Comparison of ENCODE assay signal across 11 mouse cellular contexts in genomic region chr7:97735886-97736420, GRCm38 (mm10). TPM values are rescaled to one million over a fixed set of nuclear protein-coding genes. Genes with fewer than 3 reads are reported as not detected.
DNase-seq lines count a peak whose midpoint lies in the region; ATAC-seq and TF ChIP-seq lines count a peak whose summit lies in the region.
"Had no signal": no experiment of that assay in that cellular context is flagged by ENCODE, and none has a peak within 500 bp of the region (broad histone marks: within the 10 kb centered on the region; RNA-seq: fewer than 3 reads in every experiment).

No protein-coding gene starts in this region.

- 67% methylated on average over 4 of the region's 4 CpGs for WGBS in heart, embryonic 16.5 days
- WGBS in stomach, embryonic 15.5 days, result 55% methylated on average over 4 of the region's 4 CpGs
- WGBS in stomach, postnatal 0 days, result 50% methylated on average over 4 of the region's 4 CpGs
- 46% methylated on average over 4 of the region's 4 CpGs for WGBS in liver, embryonic 13.5 days (ENCODE audit: insufficient replicate concordance)
- 53% methylated on average over 4 of the region's 4 CpGs for WGBS in stomach, embryonic 16.5 days

- H3K27me3 ChIP-seq in heart, embryonic 16.5 days (ENCODE audit: control insufficient read depth, insufficient read depth, low read length), result no peaks in the 10 kb centered on the region
- no peaks in the 10 kb centered on the region for H3K27me3 ChIP-seq in stomach, embryonic 15.5 days (replicated peaks)
- no peaks in the 10 kb centered on the region for H3K27me3 ChIP-seq in stomach, postnatal 0 days (ENCODE audit: control insufficient read depth, insufficient read depth, low read length)
- no peaks in the 10 kb centered on the region for H3K27me3 ChIP-seq in liver, embryonic 13.5 days
- H3K27me3 ChIP-seq in stomach, embryonic 16.5 days (ENCODE audit: control insufficient read depth, insufficient read depth, low read length), result no peaks in the 10 kb centered on the region

- H3K9me3 ChIP-seq in heart, embryonic 16.5 days (replicated peaks; ENCODE audit: control insufficient read depth, low read length), result no peaks in the 10 kb centered on the region
- H3K9me3 ChIP-seq in stomach, embryonic 15.5 days, result no peaks in the 10 kb centered on the region
- no peaks in the 10 kb centered on the region for H3K9me3 ChIP-seq in stomach, postnatal 0 days (ENCODE audit: control insufficient read depth, low read length)
- H3K9me3 ChIP-seq in liver, embryonic 13.5 days (replicated peaks), result no peaks in the 10 kb centered on the region
- H3K9me3 ChIP-seq in stomach, embryonic 16.5 days (replicated peaks; ENCODE audit: control insufficient read depth, low read length), result no peaks in the 10 kb centered on the region
- H3K9me3 ChIP-seq: limb, embryonic 12.5 days had no signal

- TF ChIP-seq CTCF in stomach, postnatal 0 days (IDR thresholded peaks at IDR 0.05; ENCODE audit: low read depth), result no peak

- ATAC-seq in heart, embryonic 16.5 days (replicated peaks; ENCODE audit: extremely low read depth, insufficient read depth, low FRiP score), result no peak
- ATAC-seq in stomach, embryonic 15.5 days (ENCODE audit: insufficient read depth, low FRiP score, low read depth), result no peak
- no peak for ATAC-seq in stomach, postnatal 0 days (ENCODE audit: low FRiP score, low TSS enrichment)
- ATAC-seq in liver, embryonic 13.5 days (ENCODE audit: low read depth), result no peak
- ATAC-seq in stomach, embryonic 16.5 days (ENCODE audit: insufficient read depth, low FRiP score), result no peak
- no peak for ATAC-seq in megakaryocyte-erythroid progenitor cell, adult 5-6 weeks (replicated peaks; ENCODE audit: low FRiP score, low TSS enrichment, poor library complexity, severe bottlenecking)
- ATAC-seq: forebrain, embryonic 14.5 days had no signal

- intact Hi-C loops in heart, postnatal 25 days (cut with DNase I), result loop anchor here (5.0 kb wide), 2 partner anchors 36 to 51 kb away; partner anchors contain the start of gene Pak1

- DNase-seq in heart, postnatal 25 days (ENCODE audit: low spot score), result no peak
- DNase-seq in stomach, postnatal 0 days (ENCODE audit: low spot score), result no peak
- no peak for DNase-seq in liver, embryonic 13.5 days
- DNase-seq in adrenal gland, adult 2 months, result no peak
- DNase-seq: embryo, embryonic 11 days had no signal

- no peak overlapping the region for H3K4me2 ChIP-seq in heart, embryonic 16.5 days (ENCODE audit: low read depth, low read length)
- H3K4me2 ChIP-seq in stomach, embryonic 15.5 days, result 0 out of 2 replicates have a peak overlapping the region, but pooled peaks have one; percentile 11
- no peak overlapping the region for H3K4me2 ChIP-seq in stomach, postnatal 0 days (replicated peaks; ENCODE audit: low read depth)
- peak overlapping the region; percentile 38 for H3K4me2 ChIP-seq in liver, embryonic 13.5 days
- no peak overlapping the region for H3K4me2 ChIP-seq in stomach, embryonic 16.5 days (ENCODE audit: low read depth, low read length)

- H3K4me3 ChIP-seq in heart, embryonic 16.5 days (ENCODE audit: low read length), result peak overlapping the region; percentile 34
- H3K4me3 ChIP-seq in stomach, embryonic 15.5 days (replicated peaks), result no peak overlapping the region
- no peak overlapping the region for H3K4me3 ChIP-seq in stomach, postnatal 0 days (ENCODE audit: low read depth, low read length)
- peak overlapping the region; percentile 13 for H3K4me3 ChIP-seq in liver, embryonic 13.5 days (replicated peaks)
- H3K4me3 ChIP-seq in stomach, embryonic 16.5 days (replicated peaks; ENCODE audit: low read length), result peak overlapping the region; percentile 12; the same call in 1 of the 2 replicates
- H3K4me3 ChIP-seq: limb, embryonic 12.5 days had no signal

- no peak for TF ChIP-seq EP300 in stomach, postnatal 0 days (optimal IDR thresholded peaks at IDR 0.05)

- H3K36me3 ChIP-seq in heart, embryonic 16.5 days (ENCODE audit: control insufficient read depth, insufficient read depth), result no peaks in the 10 kb centered on the region
- no peaks in the 10 kb centered on the region for H3K36me3 ChIP-seq in stomach, embryonic 15.5 days
- no peaks in the 10 kb centered on the region for H3K36me3 ChIP-seq in stomach, postnatal 0 days (ENCODE audit: control insufficient read depth, insufficient read depth, low read length)
- H3K36me3 ChIP-seq in liver, embryonic 13.5 days, result no peaks in the 10 kb centered on the region
- no peaks in the 10 kb centered on the region for H3K36me3 ChIP-seq in stomach, embryonic 16.5 days (ENCODE audit: control insufficient read depth, insufficient read depth, low read length)
- H3K36me3 ChIP-seq: limb, embryonic 12.5 days had no signal

- no peak overlapping the region for H3K27ac ChIP-seq in heart, embryonic 16.5 days (ENCODE audit: low read length)
- H3K27ac ChIP-seq in stomach, embryonic 15.5 days, result no peak overlapping the region
- H3K27ac ChIP-seq in stomach, postnatal 0 days (replicated peaks), result no peak overlapping the region
- H3K27ac ChIP-seq in liver, embryonic 13.5 days, result no peak overlapping the region
- H3K27ac ChIP-seq in stomach, embryonic 16.5 days (ENCODE audit: low read length), result no peak overlapping the region
- H3K27ac ChIP-seq: limb, embryonic 12.5 days had no signal

- H3K9ac ChIP-seq in heart, embryonic 16.5 days (ENCODE audit: low read length), result 0 out of 2 replicates have a peak overlapping the region, but pooled peaks have one; percentile 26
- H3K9ac ChIP-seq in stomach, embryonic 15.5 days, result no peak overlapping the region
- H3K9ac ChIP-seq in stomach, postnatal 0 days (ENCODE audit: low read length), result no peak overlapping the region
- H3K9ac ChIP-seq in liver, embryonic 13.5 days, result peak overlapping the region; percentile 4
- H3K9ac ChIP-seq in stomach, embryonic 16.5 days (ENCODE audit: low read length), result no peak overlapping the region
- H3K9ac ChIP-seq: limb, embryonic 12.5 days had no signal

- H3K4me1 ChIP-seq in heart, embryonic 16.5 days (ENCODE audit: control insufficient read depth, insufficient read depth, low read length), result peaks cover 6% of the 10 kb centered on the region; the same call in 1 of the 2 replicates
- no peaks in the 10 kb centered on the region for H3K4me1 ChIP-seq in stomach, embryonic 15.5 days
- no peaks in the 10 kb centered on the region for H3K4me1 ChIP-seq in stomach, postnatal 0 days (replicated peaks; ENCODE audit: control insufficient read depth, insufficient read depth)
- H3K4me1 ChIP-seq in liver, embryonic 13.5 days (replicated peaks), result peaks cover 90% of the 10 kb centered on the region
- peaks cover 13% of the 10 kb centered on the region for H3K4me1 ChIP-seq in stomach, embryonic 16.5 days (ENCODE audit: control insufficient read depth, insufficient read depth, low read length)

RNA-seq across cellular contexts. Expression of gene Aqp11, which starts 2.1 kb away (rescaled TPM):
- 11.4 and 22.6 TPM in 2 replicates for polyA plus RNA-seq in heart, embryonic 16.5 days (2015; fragmentation: Nextera tagmentation; extraction: Ambion mirVana)
- 1 to 10 TPM; 1.6 to 1.9 TPM for total RNA-seq in heart, postnatal 25 days (2021)
- 19.0 and 21.2 TPM in 2 replicates for polyA plus RNA-seq in stomach, embryonic 15.5 days (2015; fragmentation: Nextera tagmentation; extraction: Ambion mirVana)
- polyA plus RNA-seq in stomach, postnatal 0 days (2015; fragmentation: Nextera tagmentation; extraction: Ambion mirVana), result 22.0 and 22.2 TPM in 2 replicates
- polyA plus RNA-seq in liver, embryonic 13.5 days (2015; fragmentation: Nextera tagmentation; extraction: Ambion mirVana), result 15.6 and 15.9 TPM in 2 replicates
- 17.5 and 20.7 TPM in 2 replicates for polyA plus RNA-seq in stomach, embryonic 16.5 days (2015; fragmentation: Nextera tagmentation; extraction: Ambion mirVana)
- 1 to 10 TPM; 2.8 to 5.3 TPM for total RNA-seq in adrenal gland, adult 2 months (2021)
- polyA plus RNA-seq in adrenal gland, adult 2 months (2012; rRNA removed), result 5.5 and 8.1 TPM in 2 replicates
- total RNA-seq in megakaryocyte-erythroid progenitor cell, adult 5-6 weeks (2014; fragmentation: Nextera tagmentation), result 16.4 and 23.0 TPM in 2 replicates
- 6.9 and 8.5 TPM in 2 replicates for total RNA-seq in megakaryocyte-erythroid progenitor cell, adult 5-6 weeks (2017)

RNA-seq across cellular contexts. Expression of gene Clns1a, which starts 39.5 kb away (rescaled TPM):
- polyA plus RNA-seq in heart, embryonic 16.5 days (2015; fragmentation: Nextera tagmentation; extraction: Ambion mirVana), result 96.0 and 116 TPM in 2 replicates
- 10 to 100 TPM; 29.5 to 31.5 TPM for total RNA-seq in heart, postnatal 25 days (2021)
- 152 and 156 TPM in 2 replicates for polyA plus RNA-seq in stomach, embryonic 15.5 days (2015; fragmentation: Nextera tagmentation; extraction: Ambion mirVana)
- 78.4 and 79.2 TPM in 2 replicates for polyA plus RNA-seq in stomach, postnatal 0 days (2015; fragmentation: Nextera tagmentation; extraction: Ambion mirVana)
- 104 and 110 TPM in 2 replicates for polyA plus RNA-seq in liver, embryonic 13.5 days (2015; fragmentation: Nextera tagmentation; extraction: Ambion mirVana)
- polyA plus RNA-seq in stomach, embryonic 16.5 days (2015; fragmentation: Nextera tagmentation; extraction: Ambion mirVana), result 134 and 143 TPM in 2 replicates
- total RNA-seq in adrenal gland, adult 2 months (2021), result 10 to 100 TPM; 43.5 to 67.2 TPM
- polyA plus RNA-seq in adrenal gland, adult 2 months (2012; rRNA removed), result 36.4 and 45.4 TPM in 2 replicates
- 118 and 121 TPM in 2 replicates for total RNA-seq in megakaryocyte-erythroid progenitor cell, adult 5-6 weeks (2014; fragmentation: Nextera tagmentation)
- total RNA-seq in megakaryocyte-erythroid progenitor cell, adult 5-6 weeks (2017), result 181 and 238 TPM in 2 replicates

RNA-seq across cellular contexts. Expression of gene Pak1, which starts 52.4 kb away (rescaled TPM):
- 3.8 and 4.3 TPM in 2 replicates for polyA plus RNA-seq in heart, embryonic 16.5 days (2015; fragmentation: Nextera tagmentation; extraction: Ambion mirVana)
- 1 to 10 TPM; 1.2 to 1.3 TPM for total RNA-seq in heart, postnatal 25 days (2021)
- 27.2 and 30.3 TPM in 2 replicates for polyA plus RNA-seq in stomach, embryonic 15.5 days (2015; fragmentation: Nextera tagmentation; extraction: Ambion mirVana)
- 18.1 and 19.4 TPM in 2 replicates for polyA plus RNA-seq in stomach, postnatal 0 days (2015; fragmentation: Nextera tagmentation; extraction: Ambion mirVana)
- polyA plus RNA-seq in liver, embryonic 13.5 days (2015; fragmentation: Nextera tagmentation; extraction: Ambion mirVana), result 6.7 and 8.8 TPM in 2 replicates
- polyA plus RNA-seq in stomach, embryonic 16.5 days (2015; fragmentation: Nextera tagmentation; extraction: Ambion mirVana), result 25.8 and 26.0 TPM in 2 replicates
- total RNA-seq in adrenal gland, adult 2 months (2021), result 10 to 100 TPM; 20.5 to 32.2 TPM
- polyA plus RNA-seq in adrenal gland, adult 2 months (2012; rRNA removed), result 19.8 and 21.4 TPM in 2 replicates
- total RNA-seq in megakaryocyte-erythroid progenitor cell, adult 5-6 weeks (2014; fragmentation: Nextera tagmentation), result 6.9 and 8.2 TPM in 2 replicates
- 13.9 and 20.3 TPM in 2 replicates for total RNA-seq in megakaryocyte-erythroid progenitor cell, adult 5-6 weeks (2017)

Comparison
In these comparisons a context has a peak if more than half of its experiments do, and no peak if none do; other contexts are left out.
1. H3K4me2 ChIP-seq: peak in stomach, embryonic 15.5 days (single experiment) and liver, embryonic 13.5 days (single experiment); none in heart, embryonic 16.5 days (single experiment), stomach, postnatal 0 days (single experiment) and stomach, embryonic 16.5 days (single experiment).
2. H3K4me3 ChIP-seq: peak in heart, embryonic 16.5 days (single experiment), liver, embryonic 13.5 days (single experiment) and stomach, embryonic 16.5 days (single experiment); none in stomach, embryonic 15.5 days (single experiment) and stomach, postnatal 0 days (single experiment).
3. H3K9ac ChIP-seq: peak in heart, embryonic 16.5 days (single experiment) and liver, embryonic 13.5 days (single experiment); none in stomach, embryonic 15.5 days (single experiment), stomach, postnatal 0 days (single experiment) and stomach, embryonic 16.5 days (single experiment).